Mouse (Mus musculus): Measurements from ENCODE around the gene Gipc2. TPM values are rescaled to one million over a fixed set of nuclear protein-coding genes. Genes with fewer than 3 reads are reported as not detected.

The Gipc2 gene
- polyA plus RNA-seq, 1 experiment from 2014 or later: 10.8 TPM

GRCm38 (mm10) chr3:152106225-152107148 is 59.5 kb downstream of the Gipc2 start:
- no peaks in the 10 kb centered on the region; the same call in 1 of the 2 replicates for H3K36me3 ChIP-seq
- H3K9me3 ChIP-seq: no peaks in the 10 kb centered on the region
- 0 out of 2 replicates have a peak overlapping the region, but pooled peaks have one; percentile 17 for H3K27ac ChIP-seq
- H3K27me3 ChIP-seq (ENCODE audit: insufficient read depth, poor library complexity, severe bottlenecking): peaks cover 7% of the 10 kb centered on the region; the same call in 1 of the 2 replicates
- WGBS: 2% methylated on average over 28 of the region's 28 CpGs
- peak; percentile 80 for DNase-seq (ENCODE audit: low spot score)
- peak overlapping the region; percentile 60 for H3K4me3 ChIP-seq
- peaks cover 54% of the 10 kb centered on the region for H3K4me1 ChIP-seq

- peaks cover 47% of the 10 kb centered on the region for H3K4me1 ChIP-seq
- H3K27me3 ChIP-seq (ENCODE audit: insufficient read depth, poor library complexity, severe bottlenecking): peaks cover 7% of the 10 kb centered on the region; the same call in 1 of the 2 replicates
- H3K9me3 ChIP-seq: no peaks in the 10 kb centered on the region
- WGBS: 2% methylated on average over 14 of the region's 14 CpGs
- peak overlapping the region; percentile 44 for H3K4me3 ChIP-seq
- no peak overlapping the region for H3K27ac ChIP-seq
- H3K36me3 ChIP-seq: no peaks in the 10 kb centered on the region; the same call in 1 of the 2 replicates
- peak; percentile 90 for DNase-seq (ENCODE audit: low spot score)
Observed at GRCm38 (mm10) chr3:152105341-152105740, 60.7 kb downstream of the Gipc2 start.

GRCm38 (mm10) chr3:152103381-152103780 is 62.6 kb downstream of the Gipc2 start:
- Histone ChIP-seq H3K27me3 (ENCODE audit: insufficient read depth, poor library complexity, severe bottlenecking) (peaks cover 7% of the 10 kb centered on the region; the same call in 1 of the 2 replicates), H3K36me3 (no peaks in the 10 kb centered on the region; the same call in 1 of the 2 replicates), H3K27ac (no peak overlapping the region), H3K9me3 (no peaks in the 10 kb centered on the region), H3K4me1 (peaks cover 37% of the 10 kb centered on the region), H3K4me3 (no peak overlapping the region)
- 84% methylated on average over 4 of the region's 4 CpGs for WGBS
- DNase-seq (ENCODE audit: low spot score): no peak

- WGBS: 88% methylated on average over 7 of the region's 7 CpGs
- Histone ChIP-seq H3K4me1 (peaks cover 19% of the 10 kb centered on the region), H3K36me3 (no peaks in the 10 kb centered on the region; the same call in 1 of the 2 replicates), H3K4me3 (no peak overlapping the region), H3K27me3 (ENCODE audit: insufficient read depth, poor library complexity, severe bottlenecking) (peaks cover 7% of the 10 kb centered on the region; the same call in 1 of the 2 replicates), H3K27ac (no peak overlapping the region), H3K9me3 (no peaks in the 10 kb centered on the region)
- no peak for DNase-seq (ENCODE audit: low spot score)
Observed at GRCm38 (mm10) chr3:152101459-152101858, 64.6 kb downstream of the Gipc2 start.

- H3K36me3 ChIP-seq: no peaks in the 10 kb centered on the region; the same call in 1 of the 2 replicates
- H3K4me1 ChIP-seq: peaks cover 7% of the 10 kb centered on the region
- H3K27me3 ChIP-seq (ENCODE audit: insufficient read depth, poor library complexity, severe bottlenecking): no peaks in the 10 kb centered on the region; the same call in 1 of the 2 replicates
- WGBS: 42% methylated on average over 11 of the region's 11 CpGs
- no peaks in the 10 kb centered on the region for H3K9me3 ChIP-seq
- no peak overlapping the region for H3K27ac ChIP-seq
- no peak for DNase-seq (ENCODE audit: low spot score)
- H3K4me3 ChIP-seq: peak overlapping the region; percentile 8; the same call in 1 of the 2 replicates
Observed at GRCm38 (mm10) chr3:152100119-152100818, 65.8 kb downstream of the Gipc2 start.

GRCm38 (mm10) chr3:152095030-152095429 is 71.0 kb downstream of the Gipc2 start:
- no peak for DNase-seq (ENCODE audit: low spot score)
- 8% methylated on average over 3 of the region's 3 CpGs for WGBS
- Histone ChIP-seq H3K27ac (no peak overlapping the region), H3K27me3 (ENCODE audit: insufficient read depth, poor library complexity, severe bottlenecking) (no peaks in the 10 kb centered on the region), H3K4me1 (0 out of 2 replicates have a peak, but pooled peaks cover 2% of the 10 kb centered on the region), H3K9me3 (no peaks in the 10 kb centered on the region), H3K4me3 (no peak overlapping the region), H3K36me3 (no peaks in the 10 kb centered on the region)

GRCm38 (mm10) chr3:152092385-152093057 is 73.5 kb downstream of the Gipc2 start:
- Histone ChIP-seq H3K36me3 (no peaks in the 10 kb centered on the region), H3K27ac (no peak overlapping the region), H3K4me3 (peak overlapping the region; percentile 47), H3K27me3 (ENCODE audit: insufficient read depth, poor library complexity, severe bottlenecking) (no peaks in the 10 kb centered on the region), H3K4me1 (no peaks in the 10 kb centered on the region), H3K9me3 (no peaks in the 10 kb centered on the region)
- WGBS: 49% methylated on average over 34 of the region's 34 CpGs
- DNase-seq (ENCODE audit: low spot score): peak; percentile 54

- WGBS: 8% methylated on average over 4 of the region's 4 CpGs
Observed at GRCm38 (mm10) chr3:152089178-152089577, 76.9 kb downstream of the Gipc2 start.

GRCm38 (mm10) chr3:152081381-152081780 is 84.6 kb downstream of the Gipc2 start:
- Histone ChIP-seq H3K27ac (no peak overlapping the region), H3K36me3 (no peaks in the 10 kb centered on the region), H3K4me1 (no peaks in the 10 kb centered on the region), H3K9me3 (no peaks in the 10 kb centered on the region), H3K27me3 (ENCODE audit: insufficient read depth, poor library complexity, severe bottlenecking) (no peaks in the 10 kb centered on the region), H3K4me3 (no peak overlapping the region)
- 81% methylated on average over 3 of the region's 3 CpGs for WGBS
- DNase-seq (ENCODE audit: low spot score): no peak

More at GRCm38 (mm10) chr3:152089178-152089577, 76.9 kb downstream of the Gipc2 start:
- Histone ChIP-seq H3K36me3 (no peaks in the 10 kb centered on the region), H3K4me1 (no peaks in the 10 kb centered on the region), H3K9me3 (no peaks in the 10 kb centered on the region), H3K27ac (no peak overlapping the region), H3K4me3 (no peak overlapping the region), H3K27me3 (ENCODE audit: insufficient read depth, poor library complexity, severe bottlenecking) (no peaks in the 10 kb centered on the region)
- DNase-seq (ENCODE audit: low spot score): peak; percentile 76

GRCm38 (mm10) chr3:152076088-152076487 is 89.9 kb downstream of the Gipc2 start:
- H3K4me3 ChIP-seq: no peak overlapping the region
- H3K27ac ChIP-seq: no peak overlapping the region
- H3K9me3 ChIP-seq: no peaks in the 10 kb centered on the region
- H3K36me3 ChIP-seq: no peaks in the 10 kb centered on the region
- no peaks in the 10 kb centered on the region for H3K4me1 ChIP-seq
- H3K27me3 ChIP-seq (ENCODE audit: insufficient read depth, poor library complexity, severe bottlenecking): no peaks in the 10 kb centered on the region
- WGBS: 79% methylated on average over 7 of the region's 7 CpGs
- DNase-seq (ENCODE audit: low spot score): no peak

- DNase-seq (ENCODE audit: low spot score): no peak
- peaks cover 11% of the 10 kb centered on the region; the same call in 1 of the 2 replicates for H3K27me3 ChIP-seq (ENCODE audit: insufficient read depth, poor library complexity, severe bottlenecking)
- WGBS: 71% methylated on average over 2 of the region's 2 CpGs
- no peak overlapping the region for H3K4me3 ChIP-seq
- no peaks in the 10 kb centered on the region for H3K9me3 ChIP-seq
- no peak overlapping the region for H3K27ac ChIP-seq
- H3K36me3 ChIP-seq: no peaks in the 10 kb centered on the region
- peaks cover 8% of the 10 kb centered on the region for H3K4me1 ChIP-seq
Observed at GRCm38 (mm10) chr3:152069001-152069400, 97.0 kb downstream of the Gipc2 start.

GRCm38 (mm10) chr3:152068311-152068710 is 97.7 kb downstream of the Gipc2 start:
- no peaks in the 10 kb centered on the region for H3K36me3 ChIP-seq
- WGBS: 80% methylated on average over 1 of the region's 1 CpGs
- no peak for DNase-seq (ENCODE audit: low spot score)

More at GRCm38 (mm10) chr3:152068311-152068710, 97.7 kb downstream of the Gipc2 start:
- no peaks in the 10 kb centered on the region for H3K9me3 ChIP-seq
- peaks cover 11% of the 10 kb centered on the region; the same call in 1 of the 2 replicates for H3K27me3 ChIP-seq (ENCODE audit: insufficient read depth, poor library complexity, severe bottlenecking)
- peaks cover 8% of the 10 kb centered on the region for H3K4me1 ChIP-seq
- no peak overlapping the region for H3K4me3 ChIP-seq
- no peak overlapping the region for H3K27ac ChIP-seq

Measured in heart, embryonic 10.5 days (tissue).